Mouse (Mus musculus): Measurements from ENCODE around the gene Cnn1.
A peak's percentile ranks its signal among the peaks of the same experiment; 100 is the strongest.

DNA sequence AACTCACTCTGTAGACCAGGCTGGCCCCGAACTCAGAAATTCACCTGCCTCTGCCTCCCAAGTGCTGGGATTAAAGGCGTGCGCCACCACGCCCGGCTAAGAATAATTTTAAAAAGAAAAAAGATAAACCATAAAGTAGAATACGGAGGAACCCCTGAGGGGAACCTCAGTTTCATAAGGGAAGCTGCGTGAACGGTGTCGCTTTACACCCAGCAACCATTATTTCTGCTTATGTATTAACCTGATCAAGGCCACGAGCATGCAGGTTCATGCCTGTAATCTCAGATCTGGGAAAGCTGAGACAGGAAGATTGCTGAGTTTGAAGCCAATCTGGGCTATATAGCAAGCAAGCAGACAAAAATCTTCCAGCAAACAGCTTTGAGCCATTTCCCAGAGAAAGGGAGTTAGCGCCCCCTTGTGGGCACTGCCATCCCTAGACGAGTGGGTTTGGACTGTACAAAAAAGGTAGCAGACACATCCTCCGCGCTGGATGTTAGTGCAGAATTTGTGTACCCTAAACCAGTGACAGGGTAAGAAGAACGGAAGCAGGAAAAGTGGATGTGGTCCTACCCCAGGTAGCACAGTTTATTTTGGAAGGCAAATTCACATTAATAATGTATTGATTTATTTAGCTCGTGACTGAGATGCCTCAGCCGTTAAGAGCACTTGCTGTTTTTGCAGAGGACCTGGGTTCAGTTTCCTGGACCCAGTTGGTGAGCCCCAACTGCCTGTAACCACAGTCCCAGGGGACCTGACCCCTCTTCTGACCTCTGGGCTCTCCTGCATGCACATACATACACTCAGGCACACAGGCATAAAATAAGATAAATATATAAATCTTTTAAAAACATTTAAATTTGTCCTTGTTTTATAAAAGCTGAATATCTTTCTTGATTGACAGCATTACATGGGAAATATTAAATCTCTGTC is 44.4 kb downstream of the Cnn1 start:
- TF ChIP-seq CTCF (IDR thresholded peaks at IDR 0.05; ENCODE audit: low read depth) = peak; percentile 99
- no peak for TF ChIP-seq EP300 (IDR thresholded peaks at IDR 0.05; ENCODE audit: low read depth)
